Mouse (Mus musculus): ENCODE data around the gene Lpo. TPM values are rescaled to one million over a fixed set of nuclear protein-coding genes. Genes with fewer than 3 reads are reported as not detected.
A peak's percentile ranks its signal among the peaks of the same experiment; 100 is the strongest.

The Lpo gene
- total RNA-seq, 2 experiments from 2014 or later = not detected

GRCm38 (mm10) chr11:87808236-87808635 lies 19.9 kb downstream of the Lpo start:
- no peak for ATAC-seq (replicated peaks; ENCODE audit: low FRiP score, poor library complexity, severe bottlenecking)

DNA sequence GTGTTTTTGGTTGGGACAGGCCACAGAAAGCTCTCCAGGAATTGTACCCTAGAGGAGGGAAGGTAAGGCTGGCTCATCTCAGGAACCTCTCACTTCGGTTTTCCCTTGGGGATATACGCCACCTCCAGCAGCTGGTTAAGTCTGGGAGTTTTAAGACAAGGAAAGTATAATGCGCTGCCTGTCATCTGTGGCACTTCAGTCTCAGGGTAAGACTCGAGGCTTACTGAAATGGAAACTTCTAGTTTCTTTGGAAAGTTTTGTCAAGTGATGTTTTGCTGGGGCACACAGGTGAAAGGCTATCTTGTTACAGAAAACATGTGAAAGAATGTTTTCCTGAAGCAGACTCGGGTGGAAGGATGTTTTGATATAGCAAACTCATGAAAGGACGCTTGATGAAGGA lies 20.7 kb downstream of the Lpo start:
- no peak for ATAC-seq (replicated peaks; ENCODE audit: low FRiP score, poor library complexity, severe bottlenecking)

GRCm38 (mm10) chr11:87805448-87805847 lies 22.6 kb downstream of the Lpo start:
- 0 out of 2 replicates have a peak, but pooled peaks have one; percentile 57 for ATAC-seq (replicated peaks; ENCODE audit: low FRiP score, poor library complexity, severe bottlenecking)

DNA sequence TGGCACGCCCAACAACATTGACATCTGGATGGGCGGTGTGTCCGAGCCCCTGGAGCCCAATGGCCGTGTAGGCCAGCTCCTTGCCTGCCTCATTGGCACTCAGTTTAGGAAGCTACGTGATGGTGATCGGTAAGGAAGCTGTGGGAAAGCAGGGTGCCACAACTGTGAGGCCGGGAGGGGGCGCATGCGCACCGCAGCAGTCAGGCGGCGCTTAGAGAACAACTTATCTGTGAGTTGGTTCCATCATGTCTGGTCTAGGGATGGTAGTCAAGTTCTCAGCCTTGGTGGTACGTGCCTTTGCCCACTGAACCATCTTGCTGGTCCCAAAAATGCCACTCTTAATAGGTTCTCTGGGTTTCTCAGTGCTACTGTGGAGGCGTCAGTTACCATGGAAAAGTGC lies 25.5 kb downstream of the Lpo start:
- ATAC-seq (replicated peaks; ENCODE audit: low FRiP score, poor library complexity, severe bottlenecking) = no peak

DNA sequence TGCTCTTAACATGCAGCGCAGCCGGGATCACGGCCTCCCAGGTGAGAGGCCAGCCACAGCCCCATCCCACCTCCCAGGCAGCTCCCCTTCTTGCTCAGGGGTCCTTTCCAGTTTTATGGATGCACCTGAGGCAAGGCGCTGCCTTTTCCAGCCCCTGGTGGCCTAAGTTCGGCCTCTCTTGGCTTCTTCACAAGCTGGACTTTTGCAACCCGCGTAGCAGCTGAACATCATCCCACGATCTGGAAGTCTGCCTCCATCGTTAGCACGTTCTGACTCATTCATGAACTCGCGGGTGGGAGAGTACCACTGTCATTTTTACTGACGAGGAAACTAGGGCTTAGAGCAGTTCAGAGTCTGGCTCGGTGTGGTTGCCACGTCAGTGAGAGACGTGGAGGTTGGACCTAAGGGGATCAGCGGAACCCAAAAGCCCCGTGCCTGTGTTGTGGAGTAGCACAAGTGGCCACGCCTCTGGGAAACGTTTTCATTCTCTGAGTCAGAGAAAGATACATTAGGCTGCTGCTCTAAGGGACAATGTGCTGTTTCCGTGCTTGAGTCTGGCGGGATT lies 26.3 kb downstream of the Lpo start:
- no peak for ATAC-seq (replicated peaks; ENCODE audit: low FRiP score, poor library complexity, severe bottlenecking)

DNA sequence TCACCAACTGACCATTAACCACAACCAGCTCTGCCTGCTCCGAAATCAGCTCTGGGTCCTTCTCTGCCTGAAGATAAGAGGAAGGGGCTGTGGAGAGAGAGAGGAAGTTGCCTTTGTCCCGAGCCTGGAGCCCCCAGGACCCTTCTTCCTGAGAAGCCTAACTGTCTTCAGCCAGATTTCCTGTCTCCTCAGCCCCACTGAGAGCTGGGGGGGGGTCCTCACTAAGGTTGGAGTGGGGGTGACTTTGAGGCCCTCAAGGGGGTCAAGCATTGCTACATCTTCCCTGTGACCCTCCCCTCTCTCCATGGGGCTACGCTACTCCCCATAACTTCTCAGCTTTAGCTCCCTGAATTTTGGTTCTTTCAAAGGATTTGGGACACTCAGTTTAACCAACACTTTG lies 34.6 kb downstream of the Lpo start, which contains the start of gene Mpo:
Gene Mpo (plus strand): TSS at position 122 of the 400 bp plus-strand sequence.
- ATAC-seq (replicated peaks; ENCODE audit: low FRiP score, poor library complexity, severe bottlenecking) = no peak

DNA sequence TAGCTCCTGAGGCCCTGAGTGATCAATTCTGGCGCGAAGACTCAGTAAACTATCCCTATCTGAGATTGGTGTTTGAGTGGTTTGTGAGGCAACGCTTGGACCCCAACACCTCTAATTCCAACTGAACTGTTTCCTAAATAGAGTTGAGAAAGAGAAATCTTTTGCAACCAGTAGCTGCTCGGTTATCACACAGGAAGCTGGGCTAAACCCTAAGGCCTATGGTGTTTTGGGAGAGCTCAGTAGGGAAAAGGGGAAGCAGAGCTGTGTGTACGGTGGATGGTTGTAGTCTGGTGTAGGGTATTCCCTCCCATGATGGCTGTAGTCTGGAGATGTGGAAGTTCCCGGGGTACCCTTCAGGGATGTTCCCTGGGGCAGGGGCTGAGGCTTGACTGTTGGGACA lies 38.0 kb downstream of the Lpo start:
- no peak for ATAC-seq (replicated peaks; ENCODE audit: low FRiP score, poor library complexity, severe bottlenecking)

DNA sequence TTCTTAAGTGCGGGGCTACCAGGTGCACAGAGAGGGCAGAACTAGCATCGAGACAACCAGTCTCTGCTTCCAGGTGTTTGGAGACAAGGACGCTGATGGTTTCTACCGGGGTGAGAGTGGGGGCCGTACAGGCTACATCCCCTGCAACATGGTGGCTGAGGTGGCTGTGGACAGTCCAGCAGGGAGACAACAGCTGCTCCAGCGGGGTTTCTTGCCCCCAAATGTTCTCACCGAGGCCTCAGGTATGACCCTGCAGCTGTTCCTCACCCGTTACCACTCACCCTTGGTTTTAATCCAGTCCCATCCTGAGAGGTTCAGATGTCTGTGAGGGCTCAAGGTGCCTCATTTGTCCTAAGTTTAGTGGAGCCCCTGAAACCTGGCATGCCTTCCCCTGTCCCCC lies 48.0 kb downstream of the Lpo start:
- no peak for ATAC-seq (replicated peaks; ENCODE audit: low FRiP score, poor library complexity, severe bottlenecking)

- ATAC-seq (replicated peaks; ENCODE audit: low FRiP score, poor library complexity, severe bottlenecking) = no peak
These were observed 48.7 kb downstream of the Lpo start for GRCm38 (mm10) chr11:87779392-87779791.

- ATAC-seq (replicated peaks; ENCODE audit: low FRiP score, poor library complexity, severe bottlenecking) = no peak
These were observed 49.2 kb downstream of the Lpo start for GRCm38 (mm10) chr11:87778915-87779314.

- no peak for ATAC-seq (replicated peaks; ENCODE audit: low FRiP score, poor library complexity, severe bottlenecking)
These were observed 49.9 kb downstream of the Lpo start for GRCm38 (mm10) chr11:87778100-87778765.

- ATAC-seq (replicated peaks; ENCODE audit: low FRiP score, poor library complexity, severe bottlenecking) = no peak
These were observed 55.7 kb downstream of the Lpo start for GRCm38 (mm10) chr11:87772354-87772753.

GRCm38 (mm10) chr11:87770989-87771388 lies 57.1 kb downstream of the Lpo start:
- ATAC-seq (replicated peaks; ENCODE audit: low FRiP score, poor library complexity, severe bottlenecking) = peak; percentile 78

DNA sequence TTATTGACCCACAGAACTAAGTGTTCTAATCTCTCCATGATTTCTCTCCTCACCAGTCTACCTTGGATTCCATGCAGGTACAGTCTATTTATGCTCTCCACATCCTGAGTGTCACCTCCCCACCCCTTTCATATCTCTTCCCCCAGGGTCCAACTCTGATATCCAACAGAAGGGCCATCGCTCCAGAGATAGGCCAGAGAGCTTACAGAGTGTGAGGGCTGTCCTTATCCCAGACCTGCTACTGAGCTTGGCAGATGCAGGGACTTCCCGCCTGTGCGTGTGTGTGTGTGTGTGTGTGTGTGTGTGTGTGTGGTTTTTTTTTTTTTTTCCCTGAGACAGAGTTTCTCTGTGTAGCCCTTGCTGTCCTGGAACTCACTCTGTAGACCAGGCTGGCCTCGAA lies 59.3 kb downstream of the Lpo start:
- ATAC-seq (replicated peaks; ENCODE audit: low FRiP score, poor library complexity, severe bottlenecking) = no peak

- no peak for ATAC-seq (replicated peaks; ENCODE audit: low FRiP score, poor library complexity, severe bottlenecking)
These were observed 63.9 kb downstream of the Lpo start for GRCm38 (mm10) chr11:87763988-87764876.

GRCm38 (mm10) chr11:87763511-87763987 lies 64.5 kb downstream of the Lpo start:
- ATAC-seq (replicated peaks; ENCODE audit: low FRiP score, poor library complexity, severe bottlenecking) = no peak

DNA sequence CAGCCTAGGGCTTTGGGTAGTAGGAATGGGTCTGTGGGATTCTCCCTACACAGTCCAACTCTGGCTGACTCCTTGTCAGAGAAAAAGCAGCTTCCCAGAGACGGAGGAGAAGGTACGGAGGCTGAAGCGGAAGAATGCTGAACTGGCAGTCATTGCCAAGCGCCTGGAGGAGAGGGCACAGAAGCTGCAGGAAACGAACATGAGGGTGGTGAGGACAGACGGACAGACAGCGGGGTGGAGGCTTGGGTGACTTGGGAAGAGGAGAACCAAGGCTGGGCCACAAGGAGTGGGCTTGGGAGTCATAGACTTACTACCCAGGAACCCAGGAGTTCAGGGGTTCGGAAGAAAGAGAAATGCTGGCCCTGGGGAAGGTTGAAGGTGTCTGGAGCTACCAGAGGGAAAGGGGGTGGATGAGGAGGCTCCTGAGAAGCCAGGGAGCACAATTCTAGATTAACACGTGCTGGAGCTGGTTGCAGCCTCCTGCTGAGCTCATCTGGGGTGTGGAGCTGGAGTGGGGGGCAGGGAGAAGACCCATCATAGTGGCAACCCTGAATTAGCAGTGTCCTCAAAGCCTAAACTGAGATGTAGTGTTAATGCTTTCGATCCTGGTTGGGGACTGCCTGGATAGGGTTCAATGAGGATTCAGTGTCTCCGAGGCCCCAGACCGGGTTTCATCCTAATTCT lies 65.2 kb downstream of the Lpo start:
- no peak for ATAC-seq (replicated peaks; ENCODE audit: low FRiP score, poor library complexity, severe bottlenecking)

DNA sequence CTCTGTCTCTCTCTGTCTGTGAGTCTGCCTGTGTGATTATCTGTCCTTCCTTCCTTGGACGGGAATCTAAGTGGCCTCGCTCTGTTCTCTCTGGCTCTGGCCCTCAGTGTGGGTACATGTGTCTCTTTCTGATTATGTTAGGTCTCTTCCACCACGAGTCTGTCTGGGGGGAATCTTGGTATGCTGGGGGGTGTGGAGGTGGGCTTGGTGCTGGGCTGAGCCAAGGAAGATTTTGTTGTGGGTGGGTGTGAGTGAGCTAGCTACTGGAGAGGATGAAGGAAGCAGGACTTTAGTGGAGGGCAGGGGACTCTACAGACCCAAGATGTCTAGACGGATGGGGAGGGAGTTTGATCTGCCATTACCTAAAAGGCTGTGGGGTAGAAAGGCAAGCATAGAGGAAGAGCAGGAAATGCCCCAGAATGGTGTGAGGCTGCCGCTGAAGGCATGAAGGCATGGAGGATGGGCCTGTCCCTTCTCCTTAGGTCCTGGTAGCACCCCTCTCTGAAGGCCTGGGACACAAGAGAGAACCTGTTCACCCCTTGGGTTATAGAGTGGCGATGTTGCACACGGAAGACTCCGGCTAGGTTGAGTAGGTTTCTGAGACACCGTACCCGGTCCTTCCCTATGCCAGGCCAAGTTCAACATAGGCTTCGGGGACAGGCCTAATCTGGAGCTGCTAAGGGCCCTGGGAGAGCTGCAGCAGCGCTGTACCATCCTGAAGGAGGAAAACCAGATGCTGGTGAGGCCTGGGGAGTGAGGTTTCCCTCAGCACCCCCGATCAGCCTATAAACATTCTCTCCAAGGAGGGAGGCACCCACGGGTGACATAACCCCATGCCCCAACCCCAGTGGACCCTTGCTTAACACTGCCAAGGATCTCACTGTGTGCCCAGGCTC lies 66.0 kb downstream of the Lpo start:
- no peak for ATAC-seq (replicated peaks; ENCODE audit: low FRiP score, poor library complexity, severe bottlenecking)

GRCm38 (mm10) chr11:87761181-87761721 lies 66.8 kb downstream of the Lpo start:
- ATAC-seq (replicated peaks; ENCODE audit: low FRiP score, poor library complexity, severe bottlenecking) = no peak

All from erythroblast, adult 5-6 weeks (primary cell).